Mouse (Mus musculus) intestine, embryonic 15.5 days (tissue): Measurements from ENCODE around the gene Cyp2d12. TPM values are rescaled to one million over a fixed set of nuclear protein-coding genes. Genes with fewer than 3 reads are reported as not detected.
"Not testable (repeated sequence)": the region's sequence is repeated elsewhere in the genome, so short reads cannot be mapped to it uniquely, and the experiment has no call there.

Experiments used
- ATAC-seq: fragments of 200-750 bp; cut with Nextera tagmentation; 2 replicates; pipeline ENCODE4 v1.8.0; 2017; ENCODE audit warnings: moderate TSS enrichment, moderate library complexity
- H3K27ac ChIP-seq: fragments of 300-500 bp; sonication (generic); 2 replicates; pipeline ENCODE4 v1.5.1; 2015; ENCODE audit warnings: mild to moderate bottlenecking, inconsistent platforms
- H3K27me3 ChIP-seq: fragments of 300-500 bp; sonication (generic); replicated peaks from 2 replicates; pipeline ENCODE4 v1.6.1; 2015; ENCODE audit warnings: inconsistent platforms
- H3K36me3 ChIP-seq: fragments of 300-500 bp; sonication (generic); 2 replicates; pipeline ENCODE4 v1.6.1; 2015; ENCODE audit warnings: inconsistent platforms
- H3K4me1 ChIP-seq: fragments of 300-500 bp; sonication (generic); replicated peaks from 2 replicates; pipeline ENCODE4 v1.6.1; 2015; ENCODE audit warnings: inconsistent platforms
- H3K4me2 ChIP-seq: fragments of 300-500 bp; sonication (generic); replicated peaks from 2 replicates; pipeline ENCODE4 v1.6.1; 2015; ENCODE audit warnings: mild to moderate bottlenecking, inconsistent platforms
- H3K4me3 ChIP-seq: fragments of 300-500 bp; sonication (generic); replicated peaks from 2 replicates; pipeline ENCODE4 v1.5.1; 2015; ENCODE audit warnings: inconsistent platforms
- H3K9ac ChIP-seq: fragments of 300-500 bp; sonication (generic); 2 replicates; pipeline ENCODE4 v1.6.1; 2015; ENCODE audit warnings: inconsistent platforms
- H3K9me3 ChIP-seq: fragments of 300-500 bp; sonication (generic); 2 replicates; pipeline ENCODE4 v1.6.1; 2016; ENCODE audit warnings: inconsistent platforms
- WGBS: fragments of 180-500 bp; shearing (Covaris S2); methylation state at CpG from one replicate; pipeline ENCODE4 v1.1.7; 2015; 5-methylcytosine and 5-hydroxymethylcytosine counted together
- polyA plus RNA-seq: library from polyadenylated mRNA; unstranded; fragments of >200 nt; fragmentation: Nextera tagmentation; extraction: Ambion mirVana; gene quantifications from 2 replicates; pipeline ENCODE4 v1.2.1, GENCODE M21; 2015

Cyp2d12 gene
- polyA plus RNA-seq, result not detected in 2 replicates

DNA sequence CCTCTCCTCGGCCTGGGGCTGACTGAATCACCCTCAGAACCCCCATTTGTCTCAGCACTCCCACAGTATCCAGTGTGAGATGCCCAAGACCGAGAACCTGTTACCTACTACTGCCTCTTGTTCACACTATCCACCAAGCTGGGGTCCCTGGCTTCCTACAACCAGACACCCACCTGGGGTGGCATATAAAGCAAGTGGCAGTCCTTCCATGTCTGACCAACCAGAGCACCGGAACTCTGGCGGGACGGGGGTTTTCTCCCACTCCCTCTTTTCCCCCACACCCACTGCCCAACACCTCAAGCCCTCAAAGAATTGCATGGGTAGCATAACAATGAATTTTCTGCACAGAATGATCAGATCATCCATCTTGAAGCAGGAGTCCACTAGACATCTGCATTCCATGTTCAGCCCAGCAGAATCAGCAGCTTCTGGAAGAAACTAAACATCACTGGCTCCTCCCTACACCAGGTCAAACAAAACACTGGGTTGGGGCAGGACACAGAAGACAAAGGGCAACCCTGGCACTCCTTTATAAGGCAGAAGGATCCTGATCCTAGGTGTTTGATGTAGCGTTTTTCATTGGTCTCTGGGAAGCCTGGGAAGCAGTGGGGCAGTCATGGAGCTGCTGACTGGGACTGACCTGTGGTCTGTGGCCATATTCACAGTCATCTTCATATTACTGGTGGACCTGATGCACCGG lies at the start of gene Cyp2d12:
TSS of gene Cyp2d12 (plus strand) at position 542 of the 700 bp plus-strand sequence.
- Histone ChIP-seq H3K4me1 (no peaks in the 10 kb centered on the region), H3K4me3 (no peak within 1 kb of the TSS), H3K9me3 (no peaks in the 10 kb centered on the region), H3K9ac (no peak within 1 kb of the TSS), H3K36me3 (no peaks in the 10 kb centered on the region), H3K4me2 (no peak within 1 kb of the TSS), H3K27me3 (no peaks in the 10 kb centered on the region), H3K27ac (no peak within 1 kb of the TSS)
- ATAC-seq, result no peak
- WGBS, result 79% methylated on average over 7 of the region's 7 CpGs

DNA sequence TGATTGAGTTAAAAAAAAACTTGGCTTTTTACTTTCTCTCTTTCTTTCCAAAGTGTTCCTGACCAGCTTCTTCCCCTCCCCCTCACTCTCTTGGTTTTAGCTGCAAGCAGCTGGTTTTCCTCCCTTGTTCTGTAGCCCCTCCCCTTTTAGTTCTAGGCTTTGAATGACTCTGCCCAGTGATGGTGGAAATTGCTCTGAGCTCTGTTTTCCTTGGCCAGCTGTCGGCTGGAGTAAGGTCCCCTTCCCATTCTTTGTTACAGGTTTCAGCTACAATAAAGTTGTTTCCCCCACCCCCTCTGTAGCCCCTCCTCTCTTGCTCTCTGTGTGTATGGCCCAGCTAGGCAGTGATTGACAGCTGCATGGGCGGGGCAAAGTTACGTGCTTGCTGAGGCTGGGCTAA lies 47.9 kb upstream of the Cyp2d12 start:
- Histone ChIP-seq H3K4me2 (no peak overlapping the region), H3K4me1 (no peaks in the 10 kb centered on the region), H3K4me3 (no peak overlapping the region), H3K27me3 (no peaks in the 10 kb centered on the region), H3K9me3 (no peaks in the 10 kb centered on the region), H3K9ac (no peak overlapping the region), H3K27ac (no peak overlapping the region), H3K36me3 (no peaks in the 10 kb centered on the region)
- no peak for ATAC-seq
- 79% methylated on average over 3 of the region's 3 CpGs for WGBS

DNA sequence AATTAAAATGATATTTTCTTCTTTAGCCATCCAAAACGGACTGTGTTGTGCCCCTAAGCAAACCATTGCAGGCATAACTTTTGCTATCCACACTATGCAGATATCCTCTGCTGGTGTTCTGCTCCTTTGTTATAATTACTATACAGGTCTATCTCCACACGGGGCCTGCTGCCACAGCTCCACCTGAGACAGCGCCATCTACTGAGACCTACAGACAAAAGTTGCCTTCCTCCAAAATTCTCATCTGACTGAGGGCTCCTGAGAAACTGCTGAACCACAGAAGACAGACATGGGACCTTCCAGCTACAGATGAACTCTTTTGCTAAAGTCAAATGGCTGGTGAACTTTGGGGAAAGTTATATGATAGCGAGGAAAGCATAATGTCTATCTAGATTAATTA lies 47.1 kb upstream of the Cyp2d12 start:
- H3K4me3 ChIP-seq, result not testable (repeated sequence)
- 53% methylated on average over 4 of the region's 4 CpGs for WGBS

DNA sequence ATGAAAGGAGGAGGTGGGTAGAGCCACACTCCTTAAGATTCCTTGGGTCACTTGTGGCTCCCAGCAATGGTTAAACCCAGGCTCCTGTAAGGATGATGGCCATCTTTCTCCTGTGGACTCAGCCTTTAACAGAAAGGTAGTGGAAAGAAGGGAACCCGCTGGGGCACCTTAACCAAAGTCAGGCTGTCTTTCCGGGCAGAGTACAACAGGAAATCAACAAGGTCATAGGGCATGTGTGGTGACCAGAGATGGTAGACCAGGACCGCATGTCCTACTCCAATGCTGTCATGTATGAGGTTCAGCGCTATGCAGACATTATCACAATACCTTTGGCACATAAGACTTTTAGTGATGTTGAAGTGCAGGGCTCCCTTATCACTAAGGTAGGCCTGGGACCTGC lies 45.4 kb upstream of the Cyp2d12 start:
- not testable (repeated sequence) for H3K4me1 ChIP-seq, H3K9me3 ChIP-seq, H3K27ac ChIP-seq, ATAC-seq, H3K4me3 ChIP-seq, H3K27me3 ChIP-seq, H3K4me2 ChIP-seq, H3K36me3 ChIP-seq, H3K9ac ChIP-seq
- 86% methylated on average over 4 of the region's 4 CpGs for WGBS

More for the DNA sequence above, 47.1 kb upstream of the Cyp2d12 start:
- not testable (repeated sequence) for H3K27me3 ChIP-seq, H3K9me3 ChIP-seq, ATAC-seq, H3K27ac ChIP-seq, H3K4me1 ChIP-seq, H3K4me2 ChIP-seq, H3K9ac ChIP-seq, H3K36me3 ChIP-seq

DNA sequence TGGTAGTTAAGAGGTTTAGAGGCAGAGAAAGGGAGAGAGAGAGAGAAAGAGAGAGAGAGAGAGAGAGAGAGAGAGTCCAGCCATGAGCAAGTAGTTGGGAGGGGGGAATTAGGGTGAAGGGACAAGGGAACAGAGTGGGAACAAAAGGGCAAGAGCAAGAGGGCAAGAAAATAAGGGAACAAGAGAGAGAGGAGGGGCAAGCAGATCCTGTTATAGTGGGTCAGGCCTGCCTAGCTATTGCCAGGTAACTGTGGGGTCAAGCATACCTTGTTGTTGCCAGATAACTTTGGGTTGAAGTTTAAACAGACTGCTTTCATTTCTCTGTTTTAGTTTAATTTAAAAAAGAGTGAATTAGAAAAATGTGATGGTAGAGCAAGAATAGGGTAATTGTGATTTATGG lies 44.4 kb upstream of the Cyp2d12 start:
- not testable (repeated sequence) for H3K9ac ChIP-seq, H3K4me1 ChIP-seq, H3K36me3 ChIP-seq, H3K27ac ChIP-seq, H3K27me3 ChIP-seq, H3K9me3 ChIP-seq, H3K4me3 ChIP-seq, H3K4me2 ChIP-seq, ATAC-seq

DNA sequence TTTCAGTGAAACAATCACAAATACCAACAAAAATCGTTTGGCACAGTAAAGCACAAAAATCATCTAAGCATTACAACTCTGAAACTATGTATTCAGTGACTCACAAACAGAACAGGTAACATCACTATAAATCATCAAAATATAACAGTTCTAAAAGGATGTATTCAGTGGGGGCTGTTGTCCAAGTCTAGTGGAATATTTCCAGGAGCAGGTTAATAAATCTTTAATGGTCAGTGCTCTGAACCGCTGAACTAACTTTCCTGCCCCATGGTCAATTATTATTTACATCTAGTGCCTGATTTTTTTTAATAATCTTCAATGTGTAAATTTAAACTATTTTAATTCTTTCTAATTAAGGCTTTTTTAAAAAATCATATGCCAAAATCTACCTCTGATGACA lies 42.8 kb upstream of the Cyp2d12 start:
- H3K4me2 ChIP-seq, H3K4me3 ChIP-seq, H3K36me3 ChIP-seq, H3K9me3 ChIP-seq, H3K27me3 ChIP-seq, H3K9ac ChIP-seq, H3K27ac ChIP-seq, H3K4me1 ChIP-seq, ATAC-seq: not testable (repeated sequence)
- WGBS, result 67% methylated on average over 2 of the region's 2 CpGs

DNA sequence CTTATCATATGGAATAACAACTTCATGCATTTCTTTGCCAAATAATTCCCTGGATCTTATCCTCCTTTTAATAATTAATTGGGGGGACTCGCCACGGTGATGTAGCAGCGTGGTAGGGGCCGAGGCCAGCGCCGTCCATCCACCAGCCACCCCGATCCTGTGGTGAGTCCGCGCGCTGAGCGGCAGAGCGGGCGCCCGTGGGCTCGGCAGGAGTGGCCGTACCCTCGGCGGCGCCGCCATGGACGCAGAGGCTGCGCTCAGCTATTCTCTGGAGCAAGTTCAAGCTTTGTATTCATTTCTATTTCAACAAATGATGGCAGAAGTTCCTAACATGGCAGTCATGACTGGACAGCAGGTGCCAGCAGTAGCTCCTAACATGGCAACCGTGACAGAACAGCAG lies 38.7 kb upstream of the Cyp2d12 start:
- not testable (repeated sequence) for H3K27ac ChIP-seq, H3K4me1 ChIP-seq, H3K4me3 ChIP-seq, H3K27me3 ChIP-seq, H3K4me2 ChIP-seq, H3K9me3 ChIP-seq, ATAC-seq, H3K9ac ChIP-seq, H3K36me3 ChIP-seq
- WGBS, result 90% methylated on average over 23 of the region's 23 CpGs

DNA sequence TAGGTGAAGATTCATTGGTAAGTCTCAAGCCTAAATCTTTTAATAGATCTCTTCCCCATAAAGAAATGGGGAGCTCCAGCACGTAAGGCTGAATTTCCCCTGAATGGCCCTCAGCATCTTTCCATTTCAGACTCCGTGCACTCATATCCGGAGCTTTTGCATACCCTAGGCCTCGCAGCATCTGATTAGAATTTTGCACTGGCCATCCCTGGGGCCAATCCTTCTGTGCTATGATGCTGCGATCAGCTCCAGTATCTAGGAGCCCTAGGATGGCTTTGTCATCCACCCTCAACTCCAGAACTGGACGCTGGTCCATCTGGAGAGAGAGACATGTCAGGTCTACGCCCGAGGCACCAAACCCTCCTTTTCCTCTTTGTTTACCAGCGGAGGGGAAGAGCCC lies 27.5 kb upstream of the Cyp2d12 start:
- not testable (repeated sequence) for H3K36me3 ChIP-seq, H3K4me1 ChIP-seq, H3K4me2 ChIP-seq, H3K4me3 ChIP-seq, H3K27ac ChIP-seq, H3K9ac ChIP-seq, H3K9me3 ChIP-seq, ATAC-seq, H3K27me3 ChIP-seq
- WGBS, result 87% methylated on average over 7 of the region's 9 CpGs

DNA sequence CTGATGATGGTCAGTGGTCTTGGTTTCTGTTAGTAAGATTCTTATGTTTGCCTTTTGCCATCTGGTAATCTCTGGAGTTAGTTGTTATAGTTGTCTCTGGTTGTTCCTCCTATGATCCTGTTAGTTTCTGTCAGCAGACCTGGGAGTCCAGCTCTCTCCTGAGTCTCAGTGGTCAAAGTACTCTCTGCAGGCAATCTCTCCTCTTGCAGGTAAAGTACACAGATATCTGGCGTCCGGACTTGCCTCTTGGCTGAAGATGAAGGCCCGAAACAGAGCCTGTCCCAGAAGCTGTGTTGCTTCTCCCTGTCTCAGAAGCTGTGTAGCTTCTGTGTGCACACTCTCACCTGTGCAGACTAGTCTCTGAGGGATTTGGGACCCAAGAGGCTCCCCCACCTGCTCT lies 22.2 kb upstream of the Cyp2d12 start:
- H3K4me2 ChIP-seq, H3K4me1 ChIP-seq, H3K36me3 ChIP-seq, H3K4me3 ChIP-seq, H3K27me3 ChIP-seq, H3K9ac ChIP-seq, ATAC-seq, H3K27ac ChIP-seq, H3K9me3 ChIP-seq: not testable (repeated sequence)
- WGBS, result 89% methylated on average over 3 of the region's 3 CpGs

DNA sequence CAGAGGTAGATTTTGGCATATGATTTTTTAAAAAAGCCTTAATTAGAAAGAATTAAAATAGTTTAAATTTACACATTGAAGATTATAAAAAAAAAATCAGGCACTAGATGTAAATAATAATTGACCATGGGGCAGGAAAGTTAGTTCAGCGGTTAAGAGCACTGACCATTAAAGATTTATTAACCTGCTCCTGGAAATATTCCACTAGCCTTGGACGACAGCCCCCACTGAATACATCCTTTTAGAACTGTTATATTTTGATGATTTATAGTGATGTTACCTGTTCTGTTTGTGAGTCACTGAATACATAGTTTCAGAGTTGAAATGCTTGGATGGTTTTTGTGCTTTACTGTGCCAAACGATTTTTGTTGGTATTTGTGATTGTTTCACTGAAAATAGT lies 11.9 kb upstream of the Cyp2d12 start:
- not testable (repeated sequence) for H3K9ac ChIP-seq, H3K27ac ChIP-seq, H3K4me2 ChIP-seq, H3K27me3 ChIP-seq, H3K4me1 ChIP-seq, H3K36me3 ChIP-seq, ATAC-seq, H3K9me3 ChIP-seq, H3K4me3 ChIP-seq
- WGBS, result 56% methylated on average over 3 of the region's 3 CpGs

DNA sequence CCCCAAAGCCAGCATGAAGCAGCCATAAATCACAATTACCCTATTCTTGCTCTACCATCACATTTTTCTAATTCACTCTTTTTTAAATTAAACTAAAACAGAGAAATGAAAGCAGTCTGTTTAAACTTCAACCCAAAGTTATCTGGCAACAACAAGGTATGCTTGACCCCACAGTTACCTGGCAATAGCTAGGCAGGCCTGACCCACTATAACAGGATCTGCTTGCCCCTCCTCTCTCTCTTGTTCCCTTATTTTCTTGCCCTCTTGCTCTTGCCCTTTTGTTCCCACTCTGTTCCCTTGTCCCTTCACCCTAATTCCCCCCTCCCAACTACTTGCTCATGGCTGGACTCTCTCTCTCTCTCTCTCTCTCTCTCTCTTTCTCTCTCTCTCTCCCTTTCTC lies 10.3 kb upstream of the Cyp2d12 start:
- H3K36me3 ChIP-seq, ATAC-seq: not testable (repeated sequence)

DNA sequence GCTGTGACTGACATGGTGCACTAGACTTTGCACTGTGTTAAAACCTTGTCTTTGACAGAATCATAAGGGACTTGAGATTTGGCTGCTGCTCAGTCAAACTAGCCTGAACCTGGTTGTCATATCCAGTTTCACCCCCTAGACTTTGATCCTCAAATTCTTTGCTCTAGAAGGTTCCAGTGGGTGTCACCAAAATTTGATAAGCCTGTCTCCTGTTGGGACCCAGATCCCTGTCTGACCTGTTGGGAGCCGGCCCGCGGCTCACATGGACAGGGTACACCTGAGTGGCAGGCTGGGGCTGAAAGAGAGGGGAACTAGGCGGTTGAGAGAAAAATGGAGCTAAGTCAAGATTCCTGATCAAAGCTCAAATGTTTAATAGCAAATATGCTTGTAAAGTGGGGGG lies 7.1 kb upstream of the Cyp2d12 start:
- not testable (repeated sequence) for H3K4me2 ChIP-seq, H3K9me3 ChIP-seq, H3K36me3 ChIP-seq, H3K9ac ChIP-seq, H3K4me1 ChIP-seq, H3K27me3 ChIP-seq, H3K4me3 ChIP-seq, H3K27ac ChIP-seq, ATAC-seq
- 93% methylated on average over 4 of the region's 4 CpGs for WGBS

More for the DNA sequence above, 10.3 kb upstream of the Cyp2d12 start:
- not testable (repeated sequence) for H3K4me2 ChIP-seq, H3K27ac ChIP-seq, H3K27me3 ChIP-seq, H3K4me1 ChIP-seq, H3K9ac ChIP-seq, H3K9me3 ChIP-seq, H3K4me3 ChIP-seq

DNA sequence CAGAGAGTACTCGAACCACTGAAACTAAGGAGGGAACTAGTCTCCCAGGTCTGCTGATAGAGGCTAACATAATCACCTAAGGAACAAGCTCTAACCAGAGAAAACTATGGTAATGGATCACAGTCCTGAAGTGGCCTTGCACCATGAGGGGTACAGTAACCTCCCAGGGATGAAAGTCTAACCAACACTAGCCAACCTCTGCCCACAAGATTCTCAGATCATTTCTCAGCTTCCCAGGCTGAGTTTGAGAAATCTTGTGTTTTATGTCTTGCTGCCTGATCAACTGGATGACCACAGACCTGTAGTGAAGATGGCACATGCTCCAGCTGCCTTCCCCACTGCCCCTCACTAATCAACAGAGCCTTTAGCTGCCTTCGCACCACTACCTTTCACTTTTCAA lies 1.7 kb upstream of the Cyp2d12 start:
- ATAC-seq, H3K27ac ChIP-seq, H3K4me1 ChIP-seq, H3K4me2 ChIP-seq, H3K4me3 ChIP-seq, H3K36me3 ChIP-seq, H3K27me3 ChIP-seq, H3K9ac ChIP-seq, H3K9me3 ChIP-seq: not testable (repeated sequence)
- 96% methylated on average over 2 of the region's 2 CpGs for WGBS
